8 mouse cellular contexts compared by ENCODE assay signal in genomic region chr9:24503067-24503857, GRCm38 (mm10). TPM values are rescaled to one million over a fixed set of nuclear protein-coding genes. Genes with fewer than 3 reads are reported as not detected.
A peak's percentile ranks its signal among the peaks of the same experiment; 100 is the strongest.
DNase-seq lines count a peak whose midpoint lies in the region; ATAC-seq and TF ChIP-seq lines count a peak whose summit lies in the region.

TSS of gene Dpy19l1 (minus strand) at chr9:24503140.

- H3K4me1 ChIP-seq in ES-E14 (ENCODE audit: control insufficient read depth in 2 of 2, insufficient read depth in 2 of 2, low read length in 2 of 2, poor library complexity in 1 of 2): peaks cover 0 to 4% of the 10 kb centered on the region in 2 experiments; a peak in 3 of 4 replicates
- peaks cover 39% of the 10 kb centered on the region for H3K4me1 ChIP-seq in forebrain, embryonic 15.5 days
- peaks cover 30% of the 10 kb centered on the region for H3K4me1 ChIP-seq in liver, postnatal 0 days (ENCODE audit: insufficient read depth)
- peaks cover 31% of the 10 kb centered on the region for H3K4me1 ChIP-seq in neural tube, embryonic 13.5 days (replicated peaks)

- DNase-seq in ES-E14 (ENCODE audit: low read depth, low spot score): no peak
- peak; percentile 93 for DNase-seq in cerebellum, adult 11-12 months
- DNase-seq in heart, postnatal 25 days (ENCODE audit: low spot score): peak; percentile 90
- DNase-seq in layer of hippocampus, adult 11-12 months (ENCODE audit: low spot score): peak; percentile 90
- DNase-seq in liver, postnatal 0 days: peak; percentile 95
- DNase-seq in telencephalon, adult 2 months (ENCODE audit: low read depth, low spot score): peak; percentile 69

- 0 out of 2 replicates have a peak, but pooled peaks have one; percentile 7 for TF ChIP-seq EP300 in liver, postnatal 0 days (IDR thresholded peaks at IDR 0.05; ENCODE audit: low read depth)

- H3K27me3 ChIP-seq in forebrain, embryonic 15.5 days: no peaks in the 10 kb centered on the region
- H3K27me3 ChIP-seq in liver, postnatal 0 days (ENCODE audit: insufficient read depth, low read length): no peaks in the 10 kb centered on the region
- no peaks in the 10 kb centered on the region for H3K27me3 ChIP-seq in neural tube, embryonic 13.5 days

- no peaks in the 10 kb centered on the region for H3K9me3 ChIP-seq in ES-E14 (ENCODE audit: control insufficient read depth, insufficient read depth, low read depth, low read length)
- no peaks in the 10 kb centered on the region for H3K9me3 ChIP-seq in forebrain, embryonic 15.5 days
- no peaks in the 10 kb centered on the region for H3K9me3 ChIP-seq in liver, postnatal 0 days (ENCODE audit: low read length)
- H3K9me3 ChIP-seq in neural tube, embryonic 13.5 days: no peaks in the 10 kb centered on the region

- in situ Hi-C loops in ES-E14 (cut with MboI; ENCODE audit: low sequenced_read_pairs in 2 of 2, unreplicated experiment in 2 of 2): loop anchor here in 1 of 2 experiments (25.0 kb wide), 1 partner anchor 366 kb away; no protein-coding TSS in a partner anchor

- no peaks in the 10 kb centered on the region for H3K36me3 ChIP-seq in ES-E14 (ENCODE audit: control insufficient read depth, insufficient read depth, low read length, poor library complexity, severe bottlenecking)
- no peaks in the 10 kb centered on the region for H3K36me3 ChIP-seq in forebrain, embryonic 15.5 days
- no peaks in the 10 kb centered on the region for H3K36me3 ChIP-seq in liver, postnatal 0 days (replicated peaks; ENCODE audit: insufficient read depth, low read length)
- H3K36me3 ChIP-seq in neural tube, embryonic 13.5 days: no peaks in the 10 kb centered on the region

- peak; percentile 96 for ATAC-seq in forebrain, embryonic 15.5 days (replicated peaks)
- ATAC-seq in liver, postnatal 0 days: peak; percentile 95
- ATAC-seq in neural tube, embryonic 13.5 days (ENCODE audit: low read depth): peak; percentile 97

- peak within 1 kb of the TSS; percentile 88 for H3K9ac ChIP-seq in ES-E14 (ENCODE audit: insufficient read depth, low read depth, low read length, poor library complexity, severe bottlenecking)
- peak within 1 kb of the TSS; percentile 69 for H3K9ac ChIP-seq in forebrain, embryonic 15.5 days (replicated peaks)
- peak within 1 kb of the TSS; percentile 83 for H3K9ac ChIP-seq in liver, postnatal 0 days (replicated peaks)
- H3K9ac ChIP-seq in neural tube, embryonic 13.5 days: peak within 1 kb of the TSS; percentile 86

- TF ChIP-seq CTCF in liver, postnatal 0 days (IDR thresholded peaks at IDR 0.05; ENCODE audit: low read depth): peak; percentile 46

- peak within 1 kb of the TSS; percentile 75 for H3K4me2 ChIP-seq in forebrain, embryonic 15.5 days (replicated peaks)
- H3K4me2 ChIP-seq in liver, postnatal 0 days (ENCODE audit: low read depth, low read length): peak within 1 kb of the TSS; percentile 82
- peak within 1 kb of the TSS; percentile 78 for H3K4me2 ChIP-seq in neural tube, embryonic 13.5 days

- peak within 1 kb of the TSS; percentile 67 for H3K27ac ChIP-seq in ES-E14 (ENCODE audit: insufficient read depth, low read depth, low read length, poor library complexity, severe bottlenecking)
- H3K27ac ChIP-seq in forebrain, embryonic 15.5 days (replicated peaks): peak within 1 kb of the TSS; percentile 93
- peak within 1 kb of the TSS; percentile 94 for H3K27ac ChIP-seq in liver, postnatal 0 days (ENCODE audit: low read depth)
- peak within 1 kb of the TSS; percentile 92 for H3K27ac ChIP-seq in neural tube, embryonic 13.5 days (replicated peaks)

- H3K4me3 ChIP-seq in ES-E14 (ENCODE audit: insufficient read depth in 1 of 2, low read depth in 1 of 2, low read length in 2 of 2, poor library complexity in 1 of 2, severe bottlenecking in 1 of 2): peak within 1 kb of the TSS; percentile 80 to 94
- H3K4me3 ChIP-seq in forebrain, embryonic 15.5 days: peak within 1 kb of the TSS; percentile 77
- peak within 1 kb of the TSS; percentile 75 for H3K4me3 ChIP-seq in liver, postnatal 0 days (ENCODE audit: low read depth, low read length)
- H3K4me3 ChIP-seq in neural tube, embryonic 13.5 days: peak within 1 kb of the TSS; percentile 74

- WGBS in forebrain, embryonic 15.5 days: under 1% methylated on average over 96 of the region's 99 CpGs
- under 1% methylated on average over 75 of the region's 99 CpGs for WGBS in liver, postnatal 0 days (ENCODE audit: insufficient replicate concordance)
- under 1% methylated on average over 75 of the region's 99 CpGs for WGBS in neural tube, embryonic 13.5 days

- intact Hi-C loops in heart, postnatal 25 days (cut with DNase I): no loop called here

TF ChIP-seq in ES-E14, 5 proteins besides CTCF, POLR2A, EP300 and RAD21:
- TF ChIP-seq ZC3H11A (IDR thresholded peaks at IDR 0.05; ENCODE audit: borderline replicate concordance, low read depth, low read length) (no peak), HCFC1 (IDR thresholded peaks at IDR 0.05; ENCODE audit: borderline replicate concordance, insufficient read depth, low read length) (0 out of 2 replicates have a peak, but pooled peaks have one; percentile 30), ZNF384 (IDR thresholded peaks at IDR 0.05; ENCODE audit: low read depth, low read length) (no peak), MAFK (IDR thresholded peaks at IDR 0.05; ENCODE audit: insufficient read depth, low read depth, low read length) (no peak), CHD2 (IDR thresholded peaks at IDR 0.05; ENCODE audit: low read depth, low read length) (no peak)

RNA-seq across cellular contexts. Expression of gene Dpy19l1, which starts in this region (rescaled TPM):
- total RNA-seq in ES-E14 (2012; rRNA removed): 54.1 and 72.3 TPM in 2 replicates
- polyA plus RNA-seq in forebrain, embryonic 15.5 days (2015; fragmentation: Nextera tagmentation; extraction: Ambion mirVana): 34.7 and 52.8 TPM in 2 replicates
- 1 to 10 TPM; 7.5 to 9.3 TPM for total RNA-seq in heart, postnatal 25 days (2021)
- polyA plus RNA-seq in liver, postnatal 0 days (2015; fragmentation: Nextera tagmentation; extraction: Ambion mirVana): 7.5 and 8.9 TPM in 2 replicates
- 9.3 and 11.1 TPM in 2 replicates for polyA plus RNA-seq in neural tube, embryonic 13.5 days (2015; fragmentation: Nextera tagmentation; extraction: Ambion mirVana)
